Comparison of ENCODE assay signal across 17 mouse cellular contexts in the genomic region with DNA sequence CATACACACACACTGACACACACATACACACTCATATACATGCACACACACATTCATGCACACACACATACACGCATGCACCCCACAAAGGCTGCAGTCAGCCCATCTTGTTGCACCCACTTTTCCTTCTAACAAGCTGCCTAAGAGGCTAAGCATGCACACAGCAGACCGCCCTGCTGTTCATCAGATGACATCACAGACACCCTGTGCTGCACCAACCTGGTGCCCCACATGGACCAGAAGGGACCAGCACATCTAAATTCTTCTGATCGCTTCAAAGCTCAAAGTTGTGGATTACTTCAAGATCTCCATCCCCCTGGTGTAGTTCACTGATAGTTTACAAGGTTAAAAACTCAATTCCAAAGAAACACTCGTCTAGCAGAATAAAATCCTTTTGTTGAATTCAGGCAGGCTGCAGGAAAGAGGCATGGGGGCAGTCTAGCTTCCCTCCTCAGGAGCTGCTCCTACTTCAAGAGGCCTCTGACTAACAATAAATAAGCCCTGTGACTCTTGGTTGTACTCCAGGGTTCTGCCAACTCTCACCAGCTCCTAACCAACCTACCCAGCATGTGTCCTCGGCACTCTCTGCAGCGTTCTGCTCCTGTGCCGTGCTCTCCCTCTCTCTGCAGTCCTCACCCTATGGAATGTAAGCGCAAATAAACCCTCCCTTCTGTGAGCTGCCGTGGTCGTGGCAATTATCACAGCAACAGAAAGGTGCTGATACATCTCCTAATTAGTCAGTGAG. TPM values are rescaled to one million over a fixed set of nuclear protein-coding genes. Genes with fewer than 3 reads are reported as not detected.
DNase-seq lines count a peak whose midpoint lies in the region; ATAC-seq lines count a peak whose summit lies in the region.
"Had no signal": no experiment of that assay in that cellular context is flagged by ENCODE, and none has a peak within 500 bp of the region (broad histone marks: within the 10 kb centered on the region; RNA-seq: fewer than 3 reads in every experiment).

No protein-coding gene starts in this region.

- no peak overlapping the region for H3K4me2 ChIP-seq in forebrain, embryonic 14.5 days (ENCODE audit: low read length)
- no peak overlapping the region for H3K4me2 ChIP-seq in hindbrain, embryonic 13.5 days
- H3K4me2 ChIP-seq in hindbrain, embryonic 12.5 days (replicated peaks), result no peak overlapping the region
- no peak overlapping the region for H3K4me2 ChIP-seq in midbrain, embryonic 14.5 days (ENCODE audit: low read length)
- H3K4me2 ChIP-seq: lung, embryonic 14.5 days had no signal

- H3K27me3 ChIP-seq in forebrain, embryonic 14.5 days (replicated peaks; ENCODE audit: control insufficient read depth, insufficient read depth, low read length), result no peaks in the 10 kb centered on the region
- no peaks in the 10 kb centered on the region for H3K27me3 ChIP-seq in forebrain, embryonic 10.5 days (ENCODE audit: poor library complexity, severe bottlenecking)
- H3K27me3 ChIP-seq in hindbrain, embryonic 13.5 days, result no peaks in the 10 kb centered on the region
- H3K27me3 ChIP-seq in hindbrain, embryonic 12.5 days, result no peaks in the 10 kb centered on the region
- H3K27me3 ChIP-seq in midbrain, embryonic 14.5 days (ENCODE audit: control insufficient read depth, insufficient read depth, low read length), result no peaks in the 10 kb centered on the region
- no peaks in the 10 kb centered on the region for H3K27me3 ChIP-seq in midbrain, embryonic 10.5 days (ENCODE audit: low read depth, poor library complexity, severe bottlenecking)

- WGBS in forebrain, embryonic 14.5 days, result 62% methylated on average over 10 of the region's 10 CpGs
- WGBS in forebrain, embryonic 10.5 days, result 71% methylated on average over 10 of the region's 10 CpGs
- 64% methylated on average over 10 of the region's 10 CpGs for whole genome bisulfite sequencing in hindbrain, embryonic 13.5 days
- WGBS in hindbrain, embryonic 12.5 days, result 61% methylated on average over 10 of the region's 10 CpGs
- 68% methylated on average over 10 of the region's 10 CpGs for WGBS in midbrain, embryonic 14.5 days
- 73% methylated on average over 10 of the region's 10 CpGs for WGBS in midbrain, embryonic 10.5 days

- H3K27ac ChIP-seq in forebrain, embryonic 14.5 days (ENCODE audit: low read depth, low read length), result no peak overlapping the region; the same call in 1 of the 2 replicates
- H3K27ac ChIP-seq in forebrain, embryonic 10.5 days, result no peak overlapping the region
- H3K27ac ChIP-seq in hindbrain, embryonic 13.5 days, result peak overlapping the region; percentile 10
- H3K27ac ChIP-seq in hindbrain, embryonic 12.5 days, result no peak overlapping the region
- H3K27ac ChIP-seq in midbrain, embryonic 14.5 days (replicated peaks; ENCODE audit: low read depth, low read length), result peak overlapping the region; percentile 41; the same call in 1 of the 2 replicates
- H3K27ac ChIP-seq in midbrain, embryonic 10.5 days (replicated peaks), result no peak overlapping the region
- H3K27ac ChIP-seq: embryonic facial prominence, embryonic 10.5 days had no signal

- H3K9ac ChIP-seq in forebrain, embryonic 14.5 days (ENCODE audit: low read length), result no peak overlapping the region
- no peak overlapping the region for H3K9ac ChIP-seq in hindbrain, embryonic 13.5 days
- H3K9ac ChIP-seq in hindbrain, embryonic 12.5 days, result no peak overlapping the region
- H3K9ac ChIP-seq in midbrain, embryonic 14.5 days (replicated peaks; ENCODE audit: low read length), result no peak overlapping the region
- H3K9ac ChIP-seq: lung, embryonic 14.5 days had no signal

- H3K4me3 ChIP-seq in forebrain, embryonic 14.5 days (ENCODE audit: low read depth, low read length), result no peak overlapping the region
- no peak overlapping the region for H3K4me3 ChIP-seq in forebrain, embryonic 10.5 days
- H3K4me3 ChIP-seq in hindbrain, embryonic 13.5 days, result no peak overlapping the region
- H3K4me3 ChIP-seq in hindbrain, embryonic 12.5 days, result no peak overlapping the region
- no peak overlapping the region for H3K4me3 ChIP-seq in midbrain, embryonic 14.5 days (replicated peaks; ENCODE audit: low read depth, low read length)
- H3K4me3 ChIP-seq in midbrain, embryonic 10.5 days, result no peak overlapping the region
- H3K4me3 ChIP-seq: embryonic facial prominence, embryonic 10.5 days had no signal

- H3K9me3 ChIP-seq in forebrain, embryonic 14.5 days (replicated peaks; ENCODE audit: control insufficient read depth, low read length), result no peaks in the 10 kb centered on the region
- H3K9me3 ChIP-seq in forebrain, embryonic 10.5 days, result no peaks in the 10 kb centered on the region
- H3K9me3 ChIP-seq in hindbrain, embryonic 13.5 days, result no peaks in the 10 kb centered on the region
- no peaks in the 10 kb centered on the region for H3K9me3 ChIP-seq in hindbrain, embryonic 12.5 days (replicated peaks)
- no peaks in the 10 kb centered on the region for H3K9me3 ChIP-seq in midbrain, embryonic 14.5 days (ENCODE audit: control insufficient read depth, low read length)
- no peaks in the 10 kb centered on the region for H3K9me3 ChIP-seq in midbrain, embryonic 10.5 days (replicated peaks)
- H3K9me3 ChIP-seq: embryonic facial prominence, embryonic 10.5 days had no signal

- H3K36me3 ChIP-seq in forebrain, embryonic 14.5 days (ENCODE audit: control insufficient read depth, insufficient read depth, low read length), result 0 out of 2 replicates have a peak, but pooled peaks cover under 1% of the 10 kb centered on the region
- peaks cover 24% of the 10 kb centered on the region for H3K36me3 ChIP-seq in forebrain, embryonic 10.5 days (replicated peaks)
- peaks cover 3% of the 10 kb centered on the region; the same call in 1 of the 2 replicates for H3K36me3 ChIP-seq in hindbrain, embryonic 13.5 days
- H3K36me3 ChIP-seq in hindbrain, embryonic 12.5 days, result no peaks in the 10 kb centered on the region
- 0 out of 2 replicates have a peak, but pooled peaks cover 3% of the 10 kb centered on the region for H3K36me3 ChIP-seq in midbrain, embryonic 14.5 days (ENCODE audit: control insufficient read depth, insufficient read depth, low read length)
- H3K36me3 ChIP-seq in midbrain, embryonic 10.5 days, result peaks cover 28% of the 10 kb centered on the region

- DNase-seq in forebrain, embryonic 14.5 days (ENCODE audit: low spot score), result peak; percentile 14
- DNase-seq in forebrain, embryonic 10.5 days (ENCODE audit: extremely low spot score, low spot score), result no peak
- no peak for DNase-seq in midbrain, embryonic 14.5 days
- DNase-seq in midbrain, embryonic 10.5 days (ENCODE audit: low spot score), result no peak
- DNase-seq in spleen, postnatal 14 days (ENCODE audit: low spot score in 2 of 2), result no peak
- DNase-seq: adrenal gland, adult 2 months; gastrocnemius, postnatal 10 days; heart, postnatal 4 days; kidney, postnatal 14 days; liver; lung, embryonic 14.5 days; right cerebral cortex, adult 18-20 months had no signal

- no peak for ATAC-seq in forebrain, embryonic 14.5 days
- no peak for ATAC-seq in hindbrain, embryonic 13.5 days (ENCODE audit: low FRiP score)
- no peak for ATAC-seq in hindbrain, embryonic 12.5 days (ENCODE audit: low FRiP score)
- no peak; the same call in 1 of the 2 replicates for ATAC-seq in midbrain, embryonic 14.5 days (ENCODE audit: low FRiP score, low TSS enrichment)
- no peak for ATAC-seq in megakaryocyte progenitor cell, adult 5-6 weeks (replicated peaks; ENCODE audit: poor library complexity)
- ATAC-seq: intestine, embryonic 16.5 days had no signal

- H3K4me1 ChIP-seq in forebrain, embryonic 14.5 days (ENCODE audit: control insufficient read depth, insufficient read depth, low read length), result peaks cover 18% of the 10 kb centered on the region
- peaks cover 2% of the 10 kb centered on the region; the same call in 1 of the 2 replicates for H3K4me1 ChIP-seq in forebrain, embryonic 10.5 days
- peaks cover 46% of the 10 kb centered on the region for H3K4me1 ChIP-seq in hindbrain, embryonic 13.5 days (replicated peaks)
- H3K4me1 ChIP-seq in hindbrain, embryonic 12.5 days, result peaks cover 33% of the 10 kb centered on the region
- peaks cover 10% of the 10 kb centered on the region for H3K4me1 ChIP-seq in midbrain, embryonic 14.5 days (ENCODE audit: control insufficient read depth, insufficient read depth, low read length)
- H3K4me1 ChIP-seq in midbrain, embryonic 10.5 days, result peaks cover 17% of the 10 kb centered on the region
- H3K4me1 ChIP-seq: embryonic facial prominence, embryonic 10.5 days had no signal

RNA-seq across cellular contexts. Expression of gene Rab11fip3, which starts 22.9 kb away (rescaled TPM):
- 15.2 and 20.5 TPM in 2 replicates for polyA plus RNA-seq in forebrain, embryonic 14.5 days (2014; fragmentation: Nextera tagmentation; extraction: Ambion mirVana)
- polyA plus RNA-seq in forebrain, embryonic 10.5 days (2016; fragmentation: Nextera tagmentation; extraction: Ambion mirVana), result 21.0 and 22.3 TPM in 2 replicates
- 28.7 and 29.5 TPM in 2 replicates for polyA plus RNA-seq in hindbrain, embryonic 13.5 days (2015; fragmentation: Nextera tagmentation; extraction: Ambion mirVana)
- 37.1 and 42.8 TPM in 2 replicates for polyA plus RNA-seq in hindbrain, embryonic 12.5 days (2016; fragmentation: Nextera tagmentation; extraction: Ambion mirVana)
- 27.4 and 28.6 TPM in 2 replicates for polyA plus RNA-seq in midbrain, embryonic 14.5 days (2014; fragmentation: Nextera tagmentation; extraction: Ambion mirVana)
- polyA plus RNA-seq in midbrain, embryonic 10.5 days (2016; fragmentation: Nextera tagmentation; extraction: Ambion mirVana), result 20.6 and 26.9 TPM in 2 replicates
- total RNA-seq in megakaryocyte progenitor cell, adult 5-6 weeks (2015), result 0.69 and 1.6 TPM in 2 replicates
- total RNA-seq in megakaryocyte progenitor cell, adult 5-6 weeks (2017), result 0.83 and 1.9 TPM in 2 replicates

RNA-seq across cellular contexts. Expression of gene Decr2, which starts 43.7 kb away (rescaled TPM):
- polyA plus RNA-seq in forebrain, embryonic 14.5 days (2014; fragmentation: Nextera tagmentation; extraction: Ambion mirVana), result 13.6 and 14.4 TPM in 2 replicates
- 23.5 and 24.7 TPM in 2 replicates for polyA plus RNA-seq in forebrain, embryonic 10.5 days (2016; fragmentation: Nextera tagmentation; extraction: Ambion mirVana)
- polyA plus RNA-seq in hindbrain, embryonic 13.5 days (2015; fragmentation: Nextera tagmentation; extraction: Ambion mirVana), result 33.5 and 34.9 TPM in 2 replicates
- 33.1 and 33.8 TPM in 2 replicates for polyA plus RNA-seq in hindbrain, embryonic 12.5 days (2016; fragmentation: Nextera tagmentation; extraction: Ambion mirVana)
- 21.0 and 21.5 TPM in 2 replicates for polyA plus RNA-seq in midbrain, embryonic 14.5 days (2014; fragmentation: Nextera tagmentation; extraction: Ambion mirVana)
- polyA plus RNA-seq in midbrain, embryonic 10.5 days (2016; fragmentation: Nextera tagmentation; extraction: Ambion mirVana), result 27.8 and 28.2 TPM in 2 replicates
- total RNA-seq in megakaryocyte progenitor cell, adult 5-6 weeks (2015), result 2.9 and 5.3 TPM in 2 replicates
- 10.1 and 11.7 TPM in 2 replicates for total RNA-seq in megakaryocyte progenitor cell, adult 5-6 weeks (2017)

RNA-seq across cellular contexts. Expression of gene Nme4, which starts 49.0 kb away (rescaled TPM):
- polyA plus RNA-seq in forebrain, embryonic 14.5 days (2014; fragmentation: Nextera tagmentation; extraction: Ambion mirVana), result 31.3 and 40.0 TPM in 2 replicates
- 126 and 138 TPM in 2 replicates for polyA plus RNA-seq in forebrain, embryonic 10.5 days (2016; fragmentation: Nextera tagmentation; extraction: Ambion mirVana)
- polyA plus RNA-seq in hindbrain, embryonic 13.5 days (2015; fragmentation: Nextera tagmentation; extraction: Ambion mirVana), result 29.8 and 31.6 TPM in 2 replicates
- 50.4 and 52.9 TPM in 2 replicates for polyA plus RNA-seq in hindbrain, embryonic 12.5 days (2016; fragmentation: Nextera tagmentation; extraction: Ambion mirVana)
- 17.5 and 23.7 TPM in 2 replicates for polyA plus RNA-seq in midbrain, embryonic 14.5 days (2014; fragmentation: Nextera tagmentation; extraction: Ambion mirVana)
- 87.4 and 106 TPM in 2 replicates for polyA plus RNA-seq in midbrain, embryonic 10.5 days (2016; fragmentation: Nextera tagmentation; extraction: Ambion mirVana)
- total RNA-seq in megakaryocyte progenitor cell, adult 5-6 weeks (2015), result 46.5 and 47.1 TPM in 2 replicates
- total RNA-seq in megakaryocyte progenitor cell, adult 5-6 weeks (2017), result 42.7 and 45.4 TPM in 2 replicates

Comparison
In these comparisons a context has a peak if more than half of its experiments do, and no peak if none do; other contexts are left out.
1. H3K27ac ChIP-seq: peak in hindbrain, embryonic 13.5 days (single experiment) and midbrain, embryonic 14.5 days (single experiment); none in forebrain, embryonic 14.5 days (single experiment), forebrain, embryonic 10.5 days (single experiment), hindbrain, embryonic 12.5 days (single experiment) and midbrain, embryonic 10.5 days (single experiment).